Mouse (Mus musculus) bone marrow, adult 2 months (tissue): ENCODE measurements around the gene Arhgef10l.

Source experiments
- CTCF ChIP-seq: fragments of 200-500 bp; IDR thresholded peaks from 2 replicates; pipeline ENCODE4 v1.5.1; 2011; ENCODE audit warnings: low read length, control low read depth; ENCODE audit not compliant: control insufficient read depth, insufficient read depth
- POLR2A ChIP-seq: fragments of 200-500 bp; IDR thresholded peaks from 2 replicates; pipeline ENCODE4 v1.6.1; 2011; ENCODE audit warnings: low read depth, mild to moderate bottlenecking, control low read depth, low read length, borderline replicate concordance; ENCODE audit not compliant: control insufficient read depth

DNA sequence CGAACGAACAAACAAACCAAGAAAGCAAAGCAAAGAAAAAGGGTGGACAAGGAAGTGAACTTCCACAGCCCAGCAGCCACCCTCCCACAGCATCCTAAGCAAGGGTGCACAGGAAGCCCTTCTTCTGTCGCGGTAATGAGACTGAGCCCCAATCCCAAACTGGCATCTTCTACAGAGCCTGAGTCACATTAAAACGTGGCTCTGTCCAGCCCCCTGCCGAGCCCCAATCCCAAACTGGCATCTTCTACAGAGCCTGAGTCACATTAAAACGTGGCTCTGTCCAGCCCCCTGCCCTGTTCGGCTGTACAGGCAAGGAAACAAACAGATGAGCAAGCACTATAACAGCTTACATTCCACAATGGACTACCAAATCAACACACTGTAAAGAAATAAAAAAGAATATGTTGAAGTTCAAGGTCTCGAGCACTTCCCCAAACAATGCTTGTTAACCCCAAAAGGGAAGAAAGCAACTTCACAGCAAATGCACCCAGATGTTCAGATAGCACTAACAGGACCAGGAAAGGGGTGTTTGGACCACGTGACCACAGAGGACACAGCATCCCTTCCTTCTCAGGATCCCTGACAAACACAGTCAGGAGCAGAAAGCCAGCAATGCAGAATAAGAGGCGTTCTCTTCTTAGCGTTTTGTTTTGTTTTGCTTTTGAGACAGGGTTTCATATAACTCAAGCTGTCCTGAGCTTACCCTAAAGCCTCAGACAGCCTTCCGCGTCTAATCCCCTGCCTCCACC, 11.8 kb downstream of the Arhgef10l start:
- no peak for TF ChIP-seq POLR2A
- TF ChIP-seq CTCF = no peak
